Mouse (Mus musculus): ENCODE data around the gene Impdh1. TPM values are rescaled to one million over a fixed set of nuclear protein-coding genes. Genes with fewer than 3 reads are reported as not detected.
A peak's percentile ranks its signal among the peaks of the same experiment; 100 is the strongest.
"Not testable (repeated sequence)": the region's sequence is repeated elsewhere in the genome, so short reads cannot be mapped to it uniquely, and the experiment has no call there.

Impdh1 gene
- polyA plus RNA-seq, 1 experiment from 2014 or later: 11.7 TPM

GRCm38 (mm10) chr6:29170063-29170921 lies 45.9 kb downstream of the Impdh1 start:
- Histone ChIP-seq H3K9me3 (ENCODE audit: control insufficient read depth) (no peaks in the 10 kb centered on the region), H3K36me3 (ENCODE audit: control insufficient read depth, insufficient read depth) (no peaks in the 10 kb centered on the region), H3K27ac (ENCODE audit: low read depth, low read length) (no peak overlapping the region), H3K4me3 (ENCODE audit: low read depth, low read length) (peak overlapping the region; percentile 55), H3K27me3 (replicated peaks; ENCODE audit: control insufficient read depth, insufficient read depth, low read length) (peaks cover 63% of the 10 kb centered on the region), H3K4me2 (replicated peaks; ENCODE audit: low read depth) (peak overlapping the region; percentile 99), H3K9ac (ENCODE audit: low read depth, low read length) (peak overlapping the region; percentile 26; the same call in 1 of the 2 replicates), H3K4me1 (replicated peaks; ENCODE audit: control insufficient read depth, insufficient read depth, low read length) (peaks cover 14% of the 10 kb centered on the region)
- peak; percentile 70 for ATAC-seq
- no peak for TF ChIP-seq CTCF (IDR thresholded peaks at IDR 0.05; ENCODE audit: low read depth)
- under 1% methylated on average over 62 of the region's 63 CpGs for WGBS

- Histone ChIP-seq H3K27ac (ENCODE audit: low read depth, low read length) (no peak overlapping the region), H3K4me1 (replicated peaks; ENCODE audit: control insufficient read depth, insufficient read depth, low read length) (peaks cover 14% of the 10 kb centered on the region), H3K9me3 (ENCODE audit: control insufficient read depth) (no peaks in the 10 kb centered on the region), H3K36me3 (ENCODE audit: control insufficient read depth, insufficient read depth) (no peaks in the 10 kb centered on the region), H3K9ac (ENCODE audit: low read depth, low read length) (no peak overlapping the region), H3K4me3 (ENCODE audit: low read depth, low read length) (peak overlapping the region; percentile 55), H3K4me2 (replicated peaks; ENCODE audit: low read depth) (peak overlapping the region; percentile 99), H3K27me3 (replicated peaks; ENCODE audit: control insufficient read depth, insufficient read depth, low read length) (peaks cover 63% of the 10 kb centered on the region)
- TF ChIP-seq CTCF (IDR thresholded peaks at IDR 0.05; ENCODE audit: low read depth): no peak
- 0 out of 2 replicates have a peak, but pooled peaks have one; percentile 10 for ATAC-seq
- WGBS: 12% methylated on average over 12 of the region's 12 CpGs
Observed at GRCm38 (mm10) chr6:29169675-29170062, 46.5 kb downstream of the Impdh1 start.

DNA sequence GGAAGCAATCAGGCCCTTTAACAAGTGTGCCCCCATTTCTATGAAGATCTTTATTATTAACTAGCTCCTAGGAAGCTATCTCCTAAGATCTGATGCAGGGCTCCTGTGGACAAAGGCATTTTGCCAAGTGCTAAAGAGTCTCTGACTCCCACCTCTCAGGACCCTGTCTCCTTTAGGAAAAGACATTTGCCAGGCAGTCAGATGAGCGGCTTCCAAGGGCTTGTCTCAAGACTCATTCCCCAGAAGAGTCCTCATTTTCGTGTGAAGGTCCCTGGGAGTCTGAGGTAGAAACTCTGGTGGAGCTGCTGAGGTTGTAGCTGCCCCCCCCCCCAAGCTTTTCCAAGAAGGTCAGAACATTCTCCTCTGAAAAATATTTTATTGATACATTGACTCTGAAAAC lies 47.3 kb downstream of the Impdh1 start:
- TF ChIP-seq CTCF (IDR thresholded peaks at IDR 0.05; ENCODE audit: low read depth): no peak
- Histone ChIP-seq H3K36me3 (ENCODE audit: control insufficient read depth, insufficient read depth) (no peaks in the 10 kb centered on the region), H3K4me3 (ENCODE audit: low read depth, low read length) (no peak overlapping the region), H3K9ac (ENCODE audit: low read depth, low read length) (no peak overlapping the region), H3K4me1 (replicated peaks; ENCODE audit: control insufficient read depth, insufficient read depth, low read length) (peaks cover 14% of the 10 kb centered on the region), H3K27me3 (replicated peaks; ENCODE audit: control insufficient read depth, insufficient read depth, low read length) (peaks cover 57% of the 10 kb centered on the region), H3K4me2 (replicated peaks; ENCODE audit: low read depth) (no peak overlapping the region), H3K27ac (ENCODE audit: low read depth, low read length) (no peak overlapping the region), H3K9me3 (ENCODE audit: control insufficient read depth) (no peaks in the 10 kb centered on the region)
- WGBS: 58% methylated on average over 2 of the region's 2 CpGs
- ATAC-seq: no peak

DNA sequence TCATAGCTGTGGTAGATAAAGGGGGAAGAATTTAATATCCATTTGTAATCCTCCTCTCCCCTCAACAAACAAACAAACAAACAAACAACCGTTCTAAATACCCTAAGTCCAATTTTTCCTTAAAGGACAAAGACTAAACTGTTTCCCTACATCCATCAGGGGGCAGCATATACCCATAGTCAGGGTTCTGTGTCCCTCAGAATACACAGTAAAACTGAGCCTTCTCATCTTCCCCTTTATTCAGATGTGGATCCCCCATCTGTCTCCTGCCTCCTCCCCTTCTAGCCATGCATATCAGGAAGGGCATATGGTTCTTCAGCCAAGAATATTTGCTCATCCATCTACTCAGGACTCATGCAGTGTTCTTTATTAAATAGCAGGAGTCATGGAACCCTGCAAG lies 50.0 kb downstream of the Impdh1 start:
- 0% methylated on average over 1 of the region's 1 CpGs for WGBS
- no peak overlapping the region for H3K9ac ChIP-seq (ENCODE audit: low read depth, low read length)
- H3K36me3 ChIP-seq (ENCODE audit: control insufficient read depth, insufficient read depth): no peaks in the 10 kb centered on the region
- no peak for ATAC-seq
- H3K4me1 ChIP-seq (replicated peaks; ENCODE audit: control insufficient read depth, insufficient read depth, low read length): peaks cover 13% of the 10 kb centered on the region
- peak; percentile 84 for TF ChIP-seq CTCF (IDR thresholded peaks at IDR 0.05; ENCODE audit: low read depth)
- no peaks in the 10 kb centered on the region for H3K9me3 ChIP-seq (ENCODE audit: control insufficient read depth)
- no peak overlapping the region for H3K27ac ChIP-seq (ENCODE audit: low read depth, low read length)
- no peak overlapping the region for H3K4me3 ChIP-seq (ENCODE audit: low read depth, low read length)
- no peak overlapping the region for H3K4me2 ChIP-seq (replicated peaks; ENCODE audit: low read depth)
- peaks cover 35% of the 10 kb centered on the region for H3K27me3 ChIP-seq (replicated peaks; ENCODE audit: control insufficient read depth, insufficient read depth, low read length)

- ATAC-seq: peak; percentile 80
- Histone ChIP-seq H3K9ac (ENCODE audit: low read depth, low read length) (peak within 1 kb of the TSS; percentile 71), H3K4me3 (ENCODE audit: low read depth, low read length) (peak within 1 kb of the TSS; percentile 89), H3K9me3 (ENCODE audit: control insufficient read depth) (no peaks in the 10 kb centered on the region), H3K27me3 (replicated peaks; ENCODE audit: control insufficient read depth, insufficient read depth, low read length) (peaks cover 20% of the 10 kb centered on the region), H3K36me3 (ENCODE audit: control insufficient read depth, insufficient read depth) (peaks cover 4% of the 10 kb centered on the region; the same call in 1 of the 2 replicates), H3K27ac (ENCODE audit: low read depth, low read length) (peak within 1 kb of the TSS; percentile 36; the same call in 1 of the 2 replicates), H3K4me1 (replicated peaks; ENCODE audit: control insufficient read depth, insufficient read depth, low read length) (no peaks in the 10 kb centered on the region), H3K4me2 (replicated peaks; ENCODE audit: low read depth) (peak within 1 kb of the TSS; percentile 81)
- TF ChIP-seq CTCF (IDR thresholded peaks at IDR 0.05; ENCODE audit: low read depth): no peak
- 7% methylated on average over 42 of the region's 42 CpGs for WGBS
Observed at GRCm38 (mm10) chr6:29164314-29165244, 51.6 kb downstream of the Impdh1 start, which contains the start of gene Rbm28. Rbm28 (minus strand) TSS chr6:29165006.

DNA sequence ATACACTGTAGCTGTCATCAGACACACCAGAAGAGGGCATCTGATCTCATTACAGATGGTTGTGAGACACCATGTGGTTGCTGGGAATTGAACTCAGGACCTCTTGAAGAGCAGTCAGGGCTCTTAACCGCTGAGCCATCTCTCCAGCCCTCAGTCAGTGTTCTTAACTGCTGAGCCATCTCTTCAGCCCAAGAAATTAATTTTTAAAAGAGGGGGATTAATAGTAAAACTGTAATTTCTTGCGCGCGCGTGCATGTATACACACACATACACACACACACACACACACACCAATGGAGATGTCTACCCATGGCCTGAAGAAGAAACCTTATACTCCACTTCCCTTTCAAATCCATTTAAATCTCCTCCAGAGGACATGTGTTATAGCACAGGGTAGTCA lies 54.9 kb downstream of the Impdh1 start:
- H3K4me2 ChIP-seq (replicated peaks; ENCODE audit: low read depth); H3K27ac ChIP-seq (ENCODE audit: low read depth, low read length); H3K4me3 ChIP-seq (ENCODE audit: low read depth, low read length); H3K9me3 ChIP-seq (ENCODE audit: control insufficient read depth); H3K27me3 ChIP-seq (replicated peaks; ENCODE audit: control insufficient read depth, insufficient read depth, low read length); ATAC-seq; H3K9ac ChIP-seq (ENCODE audit: low read depth, low read length); H3K4me1 ChIP-seq (replicated peaks; ENCODE audit: control insufficient read depth, insufficient read depth, low read length): not testable (repeated sequence)
- peaks cover 37% of the 10 kb centered on the region for H3K36me3 ChIP-seq (ENCODE audit: control insufficient read depth, insufficient read depth)
- 96% methylated on average over 5 of the region's 5 CpGs for WGBS
